Mouse (Mus musculus) urinary bladder, postnatal 25 days (tissue): ENCODE results near the gene Isg20l2.
A peak's percentile ranks its signal among the peaks of the same experiment; 100 is the strongest.
"Not testable (repeated sequence)": the region's sequence is repeated elsewhere in the genome, so short reads cannot be mapped to it uniquely, and the experiment has no call there.

ENCODE experiments used
- DNase-seq: peaks from one replicate; pipeline ENCODE4 v3.0.0; 2022; ENCODE audit warnings: low spot score

Gene Isg20l2

DNA sequence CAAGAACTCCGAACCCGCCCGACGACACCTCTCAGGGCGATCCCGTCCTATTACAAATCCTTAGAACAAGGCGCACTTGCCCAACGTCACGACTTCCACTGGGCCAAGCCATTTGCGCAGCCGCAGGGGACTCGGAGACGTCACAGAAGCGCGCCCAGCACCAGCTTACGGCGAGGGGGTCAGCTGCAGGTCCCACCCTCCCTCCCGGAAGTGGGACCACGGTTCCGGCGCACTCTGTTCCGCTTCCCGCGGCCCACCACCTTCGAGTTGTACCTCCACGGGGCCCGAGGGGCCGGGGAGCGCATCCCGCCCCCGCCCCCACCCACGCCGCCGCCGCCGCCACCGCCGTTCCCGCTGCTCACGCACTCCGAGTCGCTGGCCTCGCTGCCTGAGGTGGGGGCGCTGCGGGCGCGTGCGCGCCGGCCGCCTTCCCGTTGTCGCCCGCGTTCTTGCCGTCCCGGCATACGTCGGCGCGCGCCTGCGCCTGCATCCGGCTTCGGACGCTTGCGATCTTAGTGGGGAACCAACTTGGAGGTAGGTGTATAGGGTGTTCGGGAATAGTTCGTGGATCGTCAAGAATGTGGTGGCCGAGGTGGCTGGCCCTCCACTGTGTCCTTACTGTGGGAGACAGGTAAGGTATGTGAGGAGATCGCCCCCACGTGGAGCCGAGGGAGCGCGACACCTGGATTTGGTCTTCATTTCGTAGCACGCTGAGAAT, at the start of gene Isg20l2, which contains the start of gene Rrnad1:
Gene Isg20l2, plus strand, starts transcription at position 237 of the 718 bp plus-strand sequence.
Gene Rrnad1, minus strand, starts transcription at position 640 of the 718 bp plus-strand sequence.
- DNase-seq, result peak; percentile 94

DNA sequence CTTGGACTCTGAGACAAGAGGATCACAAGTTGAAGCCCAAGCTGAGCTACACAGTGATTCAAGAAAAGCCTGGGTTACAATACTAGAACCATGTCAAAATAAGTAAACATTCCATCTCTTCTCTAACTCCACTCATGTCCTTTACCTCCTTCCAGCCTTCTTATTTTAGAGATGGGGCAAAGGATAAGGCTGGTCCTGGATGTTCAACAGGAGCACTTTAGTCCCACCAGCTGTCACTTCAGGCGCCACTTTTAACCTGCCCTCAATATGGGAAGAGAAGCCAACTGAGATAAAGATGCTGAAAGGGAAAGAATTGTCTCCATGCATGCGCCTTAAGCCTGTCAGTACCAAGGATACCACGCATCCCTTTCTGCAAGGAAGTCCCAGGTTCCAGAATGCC, 45.8 kb upstream of the Isg20l2 start:
- DNase-seq, result no peak

GRCm38 (mm10) chr3:87884708-87885251, 45.3 kb upstream of the Isg20l2 start:
- DNase-seq, result peak; percentile 31

- peak; percentile 58 for DNase-seq
Measured at GRCm38 (mm10) chr3:87885281-87886003, 44.7 kb upstream of the Isg20l2 start, which contains the start of gene Prcc. Gene Prcc, minus strand, starts transcription at chr3:87885608.

DNA sequence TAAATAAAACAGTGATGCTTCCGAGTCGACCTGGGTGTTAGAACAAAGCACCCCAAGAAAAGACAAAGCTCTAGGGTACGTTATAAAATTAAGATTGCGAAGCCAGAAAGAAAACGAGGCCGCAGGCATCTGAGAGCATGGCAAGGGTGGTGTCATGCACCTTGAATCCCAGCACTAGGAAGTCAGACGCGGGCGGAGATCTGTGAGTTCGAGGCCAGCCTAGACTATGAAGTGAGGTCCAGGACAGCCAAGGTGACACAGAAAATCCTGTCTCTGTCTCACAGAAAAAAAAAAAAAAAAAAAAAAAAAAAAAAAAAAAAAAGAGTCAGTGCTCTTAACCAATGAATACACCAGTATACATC, 44.1 kb upstream of the Isg20l2 start:
- peak; percentile 22 for DNase-seq

- DNase-seq, result no peak
Measured at GRCm38 (mm10) chr3:87886416-87886815, 43.7 kb upstream of the Isg20l2 start.

DNA sequence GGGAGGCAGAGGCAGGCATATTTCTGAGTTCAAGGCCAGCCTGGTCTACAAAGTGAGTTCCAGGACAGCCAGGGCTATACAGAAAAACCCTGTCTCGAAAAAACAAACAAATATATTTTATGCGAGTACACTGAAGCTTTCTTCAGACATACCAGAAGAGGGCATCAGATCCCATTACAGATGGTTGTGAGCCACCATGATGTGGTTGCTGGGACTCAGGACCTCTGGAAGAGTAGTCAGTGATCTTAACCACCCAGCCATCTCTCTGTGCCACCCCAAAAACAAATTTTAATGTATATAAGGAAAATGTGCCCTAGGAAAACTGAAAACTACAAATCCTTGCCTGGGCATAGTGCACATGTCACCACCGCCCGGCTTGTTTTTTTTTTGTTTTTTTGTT, 42.7 kb upstream of the Isg20l2 start:
- not testable (repeated sequence) for DNase-seq

DNA sequence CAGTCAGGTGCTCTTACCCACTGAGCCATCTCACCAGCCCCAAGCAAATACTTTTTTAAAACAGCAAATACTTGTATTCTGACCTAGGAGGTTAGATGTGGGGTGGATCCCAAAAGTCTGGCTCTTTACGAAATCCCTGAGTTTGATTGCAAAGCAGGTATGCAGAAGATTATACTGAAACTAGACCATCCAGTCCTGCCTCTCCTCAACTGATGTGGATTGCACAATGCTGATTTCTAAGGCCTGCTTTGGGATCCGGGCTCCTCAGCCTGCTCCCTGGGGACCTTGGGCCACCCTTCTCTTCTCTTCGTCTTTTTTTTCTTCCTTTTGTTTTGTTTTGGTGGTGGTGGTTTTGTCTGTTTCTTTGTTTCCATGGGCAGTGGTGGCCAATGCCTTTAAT, 38.6 kb upstream of the Isg20l2 start:
- DNase-seq, result no peak

DNA sequence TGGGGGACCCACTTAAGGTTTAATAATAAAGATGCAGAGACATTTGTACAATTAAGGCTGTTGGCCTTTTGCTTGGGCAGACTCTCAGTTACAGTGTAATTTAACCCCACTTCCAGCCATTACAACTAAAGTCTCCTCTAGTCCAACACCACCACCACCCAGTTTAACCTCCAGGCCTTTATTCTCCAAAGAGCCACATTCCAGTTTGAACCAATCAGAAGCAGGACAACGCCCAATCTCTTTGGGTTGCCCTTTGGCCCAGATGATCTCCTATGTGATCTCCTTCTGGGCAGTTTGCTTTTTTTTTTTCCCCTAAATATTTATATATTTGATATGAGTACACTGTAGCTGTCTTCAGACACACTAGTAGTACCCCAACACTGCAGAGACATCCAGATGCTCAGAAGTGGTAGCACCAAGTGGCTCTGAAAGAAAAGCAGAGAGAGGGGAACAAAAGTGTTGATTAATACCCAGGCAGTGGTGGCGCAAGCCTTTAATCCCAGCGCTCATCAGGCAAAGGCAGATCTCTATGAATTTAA, 36.7 kb upstream of the Isg20l2 start:
- DNase-seq, result no peak

GRCm38 (mm10) chr3:87899266-87899665, 30.8 kb upstream of the Isg20l2 start:
- DNase-seq, result no peak

DNA sequence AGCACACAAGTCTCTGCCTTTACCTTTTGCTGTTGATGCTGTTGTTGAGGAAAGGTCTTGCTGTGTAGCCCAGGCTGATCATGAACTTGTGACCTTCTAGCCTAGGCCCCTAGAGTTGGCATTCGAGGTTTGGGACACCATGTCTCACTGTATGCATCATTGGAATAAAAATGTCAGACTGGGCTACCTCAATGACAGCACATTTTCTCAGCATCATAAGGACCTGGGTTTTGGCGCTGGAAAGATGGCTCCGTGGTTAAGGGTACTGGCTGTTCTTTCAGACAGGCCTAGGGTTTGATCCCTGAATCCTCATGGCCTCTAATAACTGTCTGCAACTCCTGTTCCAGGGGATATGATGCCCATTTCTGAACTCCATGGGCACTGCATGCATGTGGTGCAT, 30.3 kb upstream of the Isg20l2 start:
- no peak for DNase-seq

GRCm38 (mm10) chr3:87901036-87901624, 29.0 kb upstream of the Isg20l2 start:
- DNase-seq, result no peak

GRCm38 (mm10) chr3:87901959-87902358, 28.2 kb upstream of the Isg20l2 start:
- DNase-seq, result not testable (repeated sequence)

GRCm38 (mm10) chr3:87903821-87904220, 26.3 kb upstream of the Isg20l2 start:
- DNase-seq, result no peak

DNA sequence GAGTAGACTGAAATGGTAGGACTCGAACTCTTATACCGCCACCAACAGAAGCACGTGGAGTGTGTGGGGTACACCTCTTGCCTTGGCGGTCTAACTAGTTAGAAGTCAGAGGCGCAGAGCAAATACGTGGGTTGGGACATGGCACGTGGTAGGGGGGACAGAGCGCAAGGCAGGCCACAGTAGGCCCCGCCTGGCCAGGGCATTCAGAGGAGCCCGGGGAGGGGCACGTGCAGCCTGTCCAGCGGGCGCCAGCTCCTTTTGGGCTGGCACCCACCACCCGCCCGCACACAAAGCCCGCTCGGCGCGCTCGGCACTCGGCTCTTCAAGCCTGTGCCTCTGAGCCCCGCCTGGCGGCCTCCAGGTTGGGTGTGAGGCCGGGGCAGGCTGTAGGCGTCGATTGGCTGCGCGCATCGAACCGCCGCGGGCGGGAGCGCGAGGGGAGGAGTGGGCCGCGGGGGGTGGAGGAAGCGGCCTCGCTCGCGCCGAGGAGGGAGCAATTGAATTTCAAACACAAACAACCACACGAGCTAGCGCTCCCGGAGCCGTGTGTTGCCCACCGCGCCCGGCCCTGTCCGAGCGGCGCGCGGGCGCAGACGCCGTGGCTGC, 24.1 kb upstream of the Isg20l2 start, which contains the start of gene Hdgf:
Gene Hdgf, plus strand, starts transcription at position 442 of the 606 bp plus-strand sequence.
- peak; percentile 86 for DNase-seq

- DNase-seq, result peak; percentile 44
Measured at GRCm38 (mm10) chr3:87906601-87906980, 23.5 kb upstream of the Isg20l2 start.

GRCm38 (mm10) chr3:87906981-87907857, 22.9 kb upstream of the Isg20l2 start:
- peak; percentile 50 for DNase-seq

- DNase-seq, result no peak
Measured at GRCm38 (mm10) chr3:87907906-87908305, 22.2 kb upstream of the Isg20l2 start.

DNA sequence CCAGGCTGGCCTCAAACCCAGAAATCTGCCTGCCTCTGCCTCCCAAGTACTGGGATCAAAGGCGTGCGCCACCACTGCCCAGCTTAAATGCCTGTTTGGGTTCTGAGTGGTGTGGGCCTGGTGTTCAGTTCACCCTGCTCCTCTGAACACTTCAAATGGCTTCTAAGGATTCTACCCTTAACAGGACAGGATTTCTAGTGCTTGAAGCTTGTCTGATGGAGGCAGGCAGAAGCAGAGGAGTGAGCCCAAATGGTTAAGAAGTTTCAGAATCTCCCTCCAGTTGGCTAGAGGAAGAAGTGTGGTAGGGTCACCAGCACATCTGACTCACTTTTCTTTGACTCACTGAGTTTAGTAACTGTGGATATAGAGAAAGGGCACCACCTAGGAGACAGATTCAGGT, 20.7 kb upstream of the Isg20l2 start:
- no peak for DNase-seq

DNA sequence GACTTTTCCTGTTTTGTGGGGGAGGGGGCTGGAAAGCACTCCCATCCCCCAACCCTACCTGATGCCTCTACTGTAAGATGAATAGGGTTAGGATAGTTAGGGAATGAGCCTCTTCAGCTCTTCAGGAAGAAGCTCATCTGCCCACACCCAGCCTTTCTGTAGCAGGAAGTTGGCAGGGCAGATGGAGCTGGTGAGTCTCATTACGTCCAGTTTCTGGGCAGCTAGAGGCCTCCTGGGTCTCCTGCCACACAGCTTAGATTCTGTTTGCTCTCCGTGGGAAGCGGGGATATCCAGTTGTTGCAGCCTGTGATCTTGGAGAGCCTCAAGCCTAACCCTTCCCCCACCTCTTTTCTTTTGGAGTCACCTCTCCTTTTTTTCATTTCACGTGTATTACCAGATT, 20.2 kb upstream of the Isg20l2 start:
- no peak for DNase-seq

DNA sequence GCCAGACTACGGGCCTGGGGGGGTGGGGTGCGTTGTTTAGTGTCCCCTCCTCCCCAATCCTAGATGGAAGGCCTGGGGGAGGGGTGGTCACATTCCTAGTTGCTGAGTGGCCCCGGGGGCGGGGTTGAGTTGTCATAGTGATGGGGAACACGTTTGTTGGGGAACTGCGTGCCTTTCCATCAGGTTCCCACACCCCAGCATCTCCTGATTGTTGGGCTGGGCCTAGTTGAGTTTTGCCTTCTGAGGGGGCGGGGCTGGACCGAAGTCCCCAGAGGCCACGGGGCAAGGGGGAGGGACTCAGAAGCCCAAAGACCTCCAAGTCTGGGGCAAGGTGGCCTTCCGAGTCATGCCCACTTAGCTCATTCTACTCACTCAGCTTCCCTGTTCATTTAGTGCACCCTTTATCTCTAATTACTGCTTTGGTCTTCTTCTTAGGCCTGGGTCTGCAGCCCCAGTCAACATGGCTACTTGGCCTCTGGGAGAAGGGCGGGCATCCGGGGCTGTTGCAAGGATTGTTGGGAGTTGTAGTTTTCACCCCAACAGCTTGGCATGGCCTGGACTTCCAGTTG, 19.5 kb upstream of the Isg20l2 start:
- DNase-seq, result peak; percentile 93
